Mouse (Mus musculus) megakaryocyte, embryonic 14.5 days (primary cell): ENCODE results near the gene Fcgr4. TPM values are rescaled to one million over a fixed set of nuclear protein-coding genes. Genes with fewer than 3 reads are reported as not detected.
A peak's percentile ranks its signal among the peaks of the same experiment; 100 is the strongest.

ENCODE experiments used
- H3K27me3 ChIP-seq: replicated peaks from 2 replicates; pipeline ENCODE3; 2012; ENCODE audit warnings: inconsistent platforms
- H3K36me3 ChIP-seq: replicated peaks from 2 replicates; pipeline ENCODE3; 2012; ENCODE audit warnings: low read length, inconsistent platforms, mixed read lengths
- H3K4me1 ChIP-seq: 2 replicates; pipeline ENCODE4 v1.6.1; 2012; ENCODE audit warnings: inconsistent platforms
- H3K4me3 ChIP-seq: replicated peaks from 2 replicates; pipeline ENCODE3; 2012; ENCODE audit warnings: moderate library complexity, mild to moderate bottlenecking, inconsistent platforms
- H3K9me3 ChIP-seq: 2 replicates; pipeline ENCODE4 v1.6.1; 2012; ENCODE audit warnings: inconsistent platforms
- FLI1 ChIP-seq: IDR thresholded peaks from 2 replicates; pipeline ENCODE4 v1.6.1; 2012; ENCODE audit warnings: low read length, inconsistent platforms, mixed read lengths
- GATA1 ChIP-seq: IDR thresholded peaks from 3 replicates; pipeline ENCODE4 v1.6.1; 2012; ENCODE audit warnings: mixed read lengths, low read length, inconsistent platforms, borderline replicate concordance
- polyA plus RNA-seq: library from polyadenylated mRNA; stranded (reverse); fragments of >175 nt; gene quantifications from 2 replicates; pipeline ENCODE4 v1.2.3, GENCODE M21; 2012; ENCODE audit warnings: low replicate concordance; ENCODE audit not compliant: insufficient read depth

Fcgr4 gene
- polyA plus RNA-seq, 1 experiment: 0.07 TPM

GRCm38 (mm10) chr1:171033756-171034155, 15.0 kb downstream of the Fcgr4 start:
- TF ChIP-seq FLI1 (no peak), GATA1 (no peak)
- Histone ChIP-seq H3K27me3 (peaks cover 49% of the 10 kb centered on the region), H3K36me3 (no peaks in the 10 kb centered on the region), H3K4me3 (peak overlapping the region; percentile 88), H3K4me1 (peaks cover 36% of the 10 kb centered on the region), H3K9me3 (peaks cover 8% of the 10 kb centered on the region)

- Histone ChIP-seq H3K4me3 (peak overlapping the region; percentile 88), H3K27me3 (peaks cover 45% of the 10 kb centered on the region), H3K9me3 (peaks cover 8% of the 10 kb centered on the region), H3K4me1 (peaks cover 36% of the 10 kb centered on the region), H3K36me3 (no peaks in the 10 kb centered on the region)
- TF ChIP-seq FLI1 (no peak), GATA1 (no peak)
These were observed 15.5 kb downstream of the Fcgr4 start for GRCm38 (mm10) chr1:171034201-171034600.

- H3K4me3 ChIP-seq: peak overlapping the region; percentile 3
These were observed 16.9 kb downstream of the Fcgr4 start for GRCm38 (mm10) chr1:171035611-171036010.

GRCm38 (mm10) chr1:171036550-171037324, 18.0 kb downstream of the Fcgr4 start:
- Histone ChIP-seq H3K36me3 (no peaks in the 10 kb centered on the region), H3K9me3 (no peaks in the 10 kb centered on the region), H3K4me3 (peak overlapping the region; percentile 94), H3K27me3 (peaks cover 24% of the 10 kb centered on the region), H3K4me1 (peaks cover 36% of the 10 kb centered on the region)
- TF ChIP-seq FLI1 (no peak), GATA1 (no peak)

More at GRCm38 (mm10) chr1:171035611-171036010, 16.9 kb downstream of the Fcgr4 start:
- Histone ChIP-seq H3K9me3 (peaks cover 7% of the 10 kb centered on the region), H3K27me3 (peaks cover 35% of the 10 kb centered on the region), H3K4me1 (peaks cover 36% of the 10 kb centered on the region), H3K36me3 (no peaks in the 10 kb centered on the region)
- TF ChIP-seq FLI1 (no peak), GATA1 (no peak)

DNA sequence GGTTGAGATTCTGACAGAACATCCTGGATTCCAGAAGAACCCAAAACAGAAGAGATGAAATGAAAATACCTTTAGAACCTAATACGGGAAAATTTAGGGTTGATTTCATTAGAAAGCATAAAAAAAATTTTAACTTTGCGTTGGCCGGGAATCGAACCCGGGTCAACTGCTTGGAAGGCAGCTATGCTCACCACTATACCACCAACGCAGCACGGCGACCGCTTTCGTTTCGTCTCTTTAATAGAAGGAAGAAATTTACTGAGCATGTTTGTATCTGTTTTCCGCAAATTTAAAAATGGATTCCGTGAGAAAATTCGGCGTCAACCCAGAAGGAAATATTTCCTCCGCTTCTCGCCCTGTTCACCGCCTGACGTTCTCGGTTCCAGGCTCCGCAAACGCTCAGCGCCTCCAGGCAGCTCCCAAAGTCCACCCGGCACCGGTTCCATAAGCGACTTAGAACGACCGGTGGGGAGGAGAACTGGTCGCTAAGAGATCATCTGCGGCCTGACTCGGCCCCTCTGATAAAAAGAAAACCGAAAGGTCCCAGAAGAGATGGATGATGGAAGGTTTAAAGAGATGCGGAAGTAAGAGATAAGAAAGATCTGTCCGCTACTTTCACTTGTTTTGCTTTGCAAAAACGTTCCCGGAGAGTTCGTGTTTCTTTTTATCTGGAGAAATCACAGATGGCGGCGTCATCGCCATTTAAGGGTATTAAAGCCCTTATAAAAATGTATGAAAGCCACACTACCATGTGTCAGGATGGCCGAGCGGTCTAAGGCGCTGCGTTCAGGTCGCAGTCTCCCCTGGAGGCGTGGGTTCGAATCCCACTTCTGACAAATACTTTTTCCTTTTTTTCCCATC, 19.4 kb downstream of the Fcgr4 start:
- Histone ChIP-seq H3K4me1 (peaks cover 29% of the 10 kb centered on the region), H3K4me3 (peak overlapping the region; percentile 94), H3K9me3 (no peaks in the 10 kb centered on the region), H3K36me3 (no peaks in the 10 kb centered on the region), H3K27me3 (peaks cover 12% of the 10 kb centered on the region)
- TF ChIP-seq GATA1 (no peak), FLI1 (no peak)

DNA sequence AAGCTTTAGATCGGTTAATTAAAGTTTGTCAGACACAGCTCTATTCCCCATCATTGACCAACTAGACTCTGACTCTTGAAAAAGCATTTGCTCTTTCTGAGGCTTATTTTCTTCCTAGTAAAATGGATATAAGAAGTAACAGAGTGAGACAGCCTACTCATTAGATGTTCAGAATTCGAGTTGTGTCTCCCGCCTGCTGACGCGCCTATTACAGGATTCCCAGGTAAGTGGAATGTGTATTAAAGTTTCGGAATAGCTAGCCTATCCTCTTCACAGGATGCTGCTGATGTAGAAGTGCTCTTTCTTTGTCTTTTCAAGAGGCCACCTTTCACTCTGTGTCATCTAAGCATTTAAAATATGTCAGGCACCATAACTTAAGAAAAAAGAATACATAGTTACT, 20.4 kb downstream of the Fcgr4 start:
- TF ChIP-seq GATA1: no peak
- no peak for TF ChIP-seq FLI1
- Histone ChIP-seq H3K9me3 (no peaks in the 10 kb centered on the region), H3K4me1 (peaks cover 20% of the 10 kb centered on the region), H3K4me3 (peak overlapping the region; percentile 77), H3K27me3 (peaks cover 5% of the 10 kb centered on the region), H3K36me3 (no peaks in the 10 kb centered on the region)

GRCm38 (mm10) chr1:171039880-171040279, 21.2 kb downstream of the Fcgr4 start:
- Histone ChIP-seq H3K4me3 (no peak overlapping the region), H3K9me3 (no peaks in the 10 kb centered on the region), H3K36me3 (no peaks in the 10 kb centered on the region), H3K27me3 (peaks cover 5% of the 10 kb centered on the region), H3K4me1 (peaks cover 14% of the 10 kb centered on the region)
- TF ChIP-seq GATA1: no peak
- no peak for TF ChIP-seq FLI1

DNA sequence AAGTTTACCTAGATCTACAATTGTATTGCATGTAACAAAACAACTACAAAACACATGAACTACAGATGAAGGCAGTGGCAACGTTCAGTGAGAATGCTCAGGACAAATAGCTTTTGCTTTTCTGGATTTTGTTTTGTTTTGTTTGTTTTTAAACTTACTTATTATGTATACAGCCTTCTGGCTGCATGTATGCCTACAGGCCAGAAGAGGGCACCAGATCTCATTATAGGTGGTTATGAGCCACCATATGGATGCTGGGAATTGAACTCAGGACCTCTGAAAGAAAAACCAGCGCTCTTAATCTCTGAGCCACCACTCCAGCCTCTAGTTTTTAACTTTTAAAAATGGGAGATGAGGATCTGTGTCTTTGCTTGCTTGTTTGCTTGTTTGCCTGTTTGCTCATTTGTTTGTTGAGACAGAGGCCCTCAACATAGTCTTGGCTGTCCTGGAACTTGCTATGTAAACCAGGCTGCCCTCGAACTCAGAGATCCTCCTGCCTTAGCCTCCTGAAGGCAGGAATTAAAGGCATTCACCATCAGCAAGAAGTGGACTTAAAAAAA, 25.0 kb downstream of the Fcgr4 start:
- no peaks in the 10 kb centered on the region for H3K36me3 ChIP-seq
- no peaks in the 10 kb centered on the region for H3K9me3 ChIP-seq
- peak overlapping the region; percentile 94 for H3K4me3 ChIP-seq
- H3K4me1 ChIP-seq: peaks cover 3% of the 10 kb centered on the region; the same call in 1 of the 2 replicates
- TF ChIP-seq GATA1 (no peak), FLI1 (no peak)
- H3K27me3 ChIP-seq: peaks cover 3% of the 10 kb centered on the region

- Histone ChIP-seq H3K9me3 (no peaks in the 10 kb centered on the region), H3K27me3 (peaks cover 3% of the 10 kb centered on the region), H3K36me3 (no peaks in the 10 kb centered on the region), H3K4me1 (peaks cover 3% of the 10 kb centered on the region; the same call in 1 of the 2 replicates), H3K4me3 (peak overlapping the region; percentile 94)
- TF ChIP-seq FLI1 (no peak), GATA1 (no peak)
These were observed 25.8 kb downstream of the Fcgr4 start for GRCm38 (mm10) chr1:171044365-171045078.
